Mouse (Mus musculus): ENCODE results near the gene A930033H14Rik. TPM values are rescaled to one million over a fixed set of nuclear protein-coding genes. Genes with fewer than 3 reads are reported as not detected.

A930033H14Rik gene
- polyA plus RNA-seq, 1 experiment = 1.9 TPM

DNA sequence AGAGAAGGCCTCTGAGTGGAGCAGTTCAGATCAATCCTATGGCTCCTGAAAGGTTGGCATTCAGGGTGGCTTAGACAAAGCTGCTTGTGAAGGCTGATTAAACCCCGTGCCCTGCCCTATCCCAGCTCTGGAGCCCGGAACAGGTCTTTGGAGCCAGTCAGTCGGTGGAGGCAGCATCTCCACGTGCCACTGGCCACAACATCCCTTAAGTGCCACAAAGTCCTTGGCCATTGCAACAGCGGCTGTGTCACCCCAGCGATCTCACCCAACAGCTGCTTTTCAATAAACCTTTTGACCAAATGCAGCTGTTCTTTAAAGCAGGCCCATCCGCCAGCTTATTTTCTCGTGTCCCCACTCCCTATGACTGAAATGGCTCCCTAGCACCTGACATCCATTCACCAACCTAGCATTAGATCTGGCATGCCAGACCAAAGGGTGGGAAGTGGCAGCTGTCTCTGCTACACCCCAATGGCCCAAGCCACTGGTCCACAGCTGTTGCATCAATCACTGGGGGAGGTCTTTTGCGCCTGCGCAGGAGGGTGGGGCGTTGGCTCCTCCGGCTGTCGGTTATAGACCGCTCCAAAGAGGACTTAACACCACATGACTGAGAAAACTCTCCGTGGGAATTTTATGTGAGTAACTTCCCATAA, 4.8 kb downstream of the A930033H14Rik start:
- Histone ChIP-seq H3K4me3 (ENCODE audit: insufficient read depth, low read length) (no peak overlapping the region), H3K27ac (ENCODE audit: insufficient read depth, low read length) (no peak overlapping the region), H3K4me1 (ENCODE audit: control insufficient read depth, insufficient read depth, low read length) (peaks cover 2% of the 10 kb centered on the region; the same call in 1 of the 2 replicates)
- TF ChIP-seq POLR2A (IDR thresholded peaks at IDR 0.05; ENCODE audit: extremely low read depth, insufficient read depth, low read length) (no peak), CTCF (IDR thresholded peaks at IDR 0.05; ENCODE audit: extremely low read depth, insufficient read depth, low read length) (no peak)

- Histone ChIP-seq H3K27ac (ENCODE audit: insufficient read depth, low read length) (no peak overlapping the region), H3K4me1 (ENCODE audit: control insufficient read depth, insufficient read depth, low read length) (peaks cover 2% of the 10 kb centered on the region; the same call in 1 of the 2 replicates), H3K4me3 (ENCODE audit: insufficient read depth, low read length) (no peak overlapping the region)
- TF ChIP-seq POLR2A (IDR thresholded peaks at IDR 0.05; ENCODE audit: extremely low read depth, insufficient read depth, low read length) (no peak), CTCF (IDR thresholded peaks at IDR 0.05; ENCODE audit: extremely low read depth, insufficient read depth, low read length) (no peak)
Measured at GRCm38 (mm10) chr10:69207481-69207880, 5.4 kb downstream of the A930033H14Rik start.

DNA sequence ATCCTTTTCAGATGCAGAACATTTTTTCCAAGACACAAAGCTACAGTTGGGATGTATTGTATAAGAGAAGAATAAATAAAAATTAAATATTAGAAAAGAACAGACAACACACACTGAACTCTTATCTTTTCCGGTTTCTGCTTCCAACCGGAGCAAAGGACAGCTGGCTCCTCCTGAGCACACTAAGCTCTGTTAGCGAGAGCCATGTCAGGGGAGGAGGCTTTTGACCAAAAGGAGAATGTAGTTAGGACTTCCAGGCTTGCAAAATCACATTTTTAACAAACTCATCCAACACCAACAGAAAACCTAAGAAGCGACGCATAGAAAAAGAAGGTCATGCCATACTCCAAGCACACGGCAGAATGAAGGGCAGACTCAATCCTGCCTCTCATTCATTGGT, 6.8 kb downstream of the A930033H14Rik start:
- TF ChIP-seq POLR2A (IDR thresholded peaks at IDR 0.05; ENCODE audit: extremely low read depth, insufficient read depth, low read length) = no peak
- no peak for TF ChIP-seq CTCF (IDR thresholded peaks at IDR 0.05; ENCODE audit: extremely low read depth, insufficient read depth, low read length)
- Histone ChIP-seq H3K4me3 (ENCODE audit: insufficient read depth, low read length) (no peak overlapping the region), H3K4me1 (ENCODE audit: control insufficient read depth, insufficient read depth, low read length) (no peaks in the 10 kb centered on the region), H3K27ac (ENCODE audit: insufficient read depth, low read length) (no peak overlapping the region)

- H3K27ac ChIP-seq (ENCODE audit: insufficient read depth, low read length) = no peak overlapping the region
- TF ChIP-seq CTCF (IDR thresholded peaks at IDR 0.05; ENCODE audit: extremely low read depth, insufficient read depth, low read length) = no peak
- no peak overlapping the region for H3K4me3 ChIP-seq (ENCODE audit: insufficient read depth, low read length)
- H3K4me1 ChIP-seq (ENCODE audit: control insufficient read depth, insufficient read depth, low read length) = no peaks in the 10 kb centered on the region
Measured at GRCm38 (mm10) chr10:69204677-69205400, 8.1 kb downstream of the A930033H14Rik start.

- Histone ChIP-seq H3K27ac (ENCODE audit: insufficient read depth, low read length) (no peak overlapping the region), H3K4me1 (ENCODE audit: control insufficient read depth, insufficient read depth, low read length) (no peaks in the 10 kb centered on the region), H3K4me3 (ENCODE audit: insufficient read depth, low read length) (no peak overlapping the region)
- TF ChIP-seq POLR2A (IDR thresholded peaks at IDR 0.05; ENCODE audit: extremely low read depth, insufficient read depth, low read length) (no peak), CTCF (IDR thresholded peaks at IDR 0.05; ENCODE audit: extremely low read depth, insufficient read depth, low read length) (no peak)
Measured at GRCm38 (mm10) chr10:69193721-69194120, 19.2 kb downstream of the A930033H14Rik start.

DNA sequence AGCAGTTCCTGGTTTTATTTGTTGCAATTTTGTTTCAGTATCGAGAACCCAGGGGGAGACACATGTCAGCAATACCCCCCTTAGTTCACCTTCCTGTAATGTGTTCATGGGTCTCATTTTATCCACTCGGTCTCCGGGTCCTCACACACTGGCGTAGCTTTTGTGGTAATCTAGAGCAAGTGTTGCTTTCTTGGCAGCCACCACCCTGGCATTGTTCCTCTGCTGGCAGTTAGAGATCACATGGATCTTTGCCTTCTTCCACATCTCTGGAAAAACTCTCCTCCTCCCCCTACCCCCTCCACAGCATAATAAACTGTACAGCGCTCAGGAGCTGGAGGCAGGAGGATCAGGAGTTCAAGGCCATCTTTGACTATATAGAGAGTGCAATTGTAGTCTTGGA, 20.6 kb downstream of the A930033H14Rik start:
- Histone ChIP-seq H3K4me3 (ENCODE audit: insufficient read depth, low read length) (no peak overlapping the region), H3K27ac (ENCODE audit: insufficient read depth, low read length) (no peak overlapping the region), H3K4me1 (ENCODE audit: control insufficient read depth, insufficient read depth, low read length) (no peaks in the 10 kb centered on the region)
- TF ChIP-seq CTCF (IDR thresholded peaks at IDR 0.05; ENCODE audit: extremely low read depth, insufficient read depth, low read length) (no peak), POLR2A (IDR thresholded peaks at IDR 0.05; ENCODE audit: extremely low read depth, insufficient read depth, low read length) (no peak)

- no peak for TF ChIP-seq CTCF (IDR thresholded peaks at IDR 0.05; ENCODE audit: extremely low read depth, insufficient read depth, low read length)
- no peak for TF ChIP-seq POLR2A (IDR thresholded peaks at IDR 0.05; ENCODE audit: extremely low read depth, insufficient read depth, low read length)
- H3K4me3 ChIP-seq (ENCODE audit: insufficient read depth, low read length) = no peak overlapping the region
- H3K4me1 ChIP-seq (ENCODE audit: control insufficient read depth, insufficient read depth, low read length) = no peaks in the 10 kb centered on the region
- no peak overlapping the region for H3K27ac ChIP-seq (ENCODE audit: insufficient read depth, low read length)
Measured at GRCm38 (mm10) chr10:69190434-69191160, 22.3 kb downstream of the A930033H14Rik start.

- Histone ChIP-seq H3K27ac (ENCODE audit: insufficient read depth, low read length) (no peak overlapping the region), H3K4me1 (ENCODE audit: control insufficient read depth, insufficient read depth, low read length) (peaks cover 3% of the 10 kb centered on the region; the same call in 1 of the 2 replicates), H3K4me3 (ENCODE audit: insufficient read depth, low read length) (no peak overlapping the region)
- TF ChIP-seq POLR2A (IDR thresholded peaks at IDR 0.05; ENCODE audit: extremely low read depth, insufficient read depth, low read length) (no peak), CTCF (IDR thresholded peaks at IDR 0.05; ENCODE audit: extremely low read depth, insufficient read depth, low read length) (no peak)
Measured at GRCm38 (mm10) chr10:69187773-69188443, 25.0 kb downstream of the A930033H14Rik start.

Data from cortical plate, adult 2 months (tissue).